Mouse (Mus musculus) forebrain, embryonic 16.5 days (tissue): Measurements from ENCODE around the gene Zc3h10. TPM values are rescaled to one million over a fixed set of nuclear protein-coding genes. Genes with fewer than 3 reads are reported as not detected.

Experiments used
- microRNA-seq: library from miRNA; unstranded; fragments of <30 nt; microRNA quantifications from one replicate; pipeline ENCODE4, GENCODE M21; 2017
- polyA plus RNA-seq: library from polyadenylated mRNA; unstranded; fragments of >200 nt; fragmentation: Nextera tagmentation; extraction: Ambion mirVana; gene quantifications from 2 replicates; pipeline ENCODE4 v1.2.1, GENCODE M21; 2015

The Zc3h10 gene
- polyA plus RNA-seq, 1 experiment from 2014 or later = 20.9 TPM

Small RNA genes lying within 50 kb of the gene (microRNA-seq; reads per million reads assigned to microRNA genes)
- not detected for gene Gm47275
- gene Mir6916 = not detected
- gene Mir6917 = not detected

Other genes with a start within 250 kb of the Zc3h10 start
- 0.39 TPM in 1 of 2 replicates, not detected in the other for gene Il23a, start 249.0 kb downstream of the Zc3h10 start, polyA plus RNA-seq
- gene Pan2, start 244.4 kb downstream of the Zc3h10 start, polyA plus RNA-seq = 27.8 and 28.5 TPM in 2 replicates
- gene Cnpy2, start 225.3 kb downstream of the Zc3h10 start, polyA plus RNA-seq = 190 and 195 TPM in 2 replicates
- gene Cs, start 210.0 kb downstream of the Zc3h10 start, polyA plus RNA-seq = 247 and 259 TPM in 2 replicates
- 32.2 and 32.7 TPM in 2 replicates for gene Coq10a, start 178.8 kb downstream of the Zc3h10 start, polyA plus RNA-seq
- 11.3 and 13.2 TPM in 2 replicates for gene Ankrd52, start 170.7 kb downstream of the Zc3h10 start, polyA plus RNA-seq
- 0.10 and 0.25 TPM in 2 replicates for gene Slc39a5, start 146.5 kb downstream of the Zc3h10 start, polyA plus RNA-seq
- gene Nabp2, start 136.3 kb downstream of the Zc3h10 start, polyA plus RNA-seq = 139 and 147 TPM in 2 replicates
- 121 and 122 TPM in 2 replicates for gene Rnf41, start 136.1 kb downstream of the Zc3h10 start, polyA plus RNA-seq
- gene Smarcc2, start 88.5 kb downstream of the Zc3h10 start, polyA plus RNA-seq = 215 and 217 TPM in 2 replicates
- 599 and 678 TPM in 2 replicates for gene Myl6, start 53.6 kb downstream of the Zc3h10 start, polyA plus RNA-seq
- 5.4 and 5.9 TPM in 2 replicates for gene Myl6b, start 49.1 kb downstream of the Zc3h10 start, polyA plus RNA-seq
- 9.0 and 9.6 TPM in 2 replicates for gene Esyt1, start 21.9 kb downstream of the Zc3h10 start, polyA plus RNA-seq
- 2,032 and 2,064 TPM in 2 replicates for gene Rpl41, start 1.5 kb upstream of the Zc3h10 start, polyA plus RNA-seq
- 149 and 152 TPM in 2 replicates for gene Pa2g4, start 18.2 kb upstream of the Zc3h10 start, polyA plus RNA-seq
- 0.46 and 0.62 TPM in 2 replicates for gene Erbb3, start 41.9 kb upstream of the Zc3h10 start, polyA plus RNA-seq
- gene Rps26, start 79.0 kb upstream of the Zc3h10 start, polyA plus RNA-seq = 358 and 398 TPM in 2 replicates
- gene Ikzf4, start 98.2 kb upstream of the Zc3h10 start, polyA plus RNA-seq = 9.0 and 15.6 TPM in 2 replicates
- 11.2 and 12.7 TPM in 2 replicates for gene Suox, start 126.3 kb upstream of the Zc3h10 start, polyA plus RNA-seq
- 128 and 131 TPM in 2 replicates for gene Rab5b, start 148.5 kb upstream of the Zc3h10 start, polyA plus RNA-seq
- 0.14 and 0.25 TPM in 2 replicates for gene Pmel, start 156.4 kb upstream of the Zc3h10 start, polyA plus RNA-seq
- 29.7 and 37.8 TPM in 2 replicates for gene Cdk2, start 157.3 kb upstream of the Zc3h10 start, polyA plus RNA-seq
- 4.6 and 5.1 TPM in 2 replicates for gene Dgka, start 197.1 kb upstream of the Zc3h10 start, polyA plus RNA-seq
- gene Pym1, start 200.1 kb upstream of the Zc3h10 start, polyA plus RNA-seq = 37.9 and 43.6 TPM in 2 replicates
- gene Mmp19, start 243.1 kb upstream of the Zc3h10 start, polyA plus RNA-seq = 0.54 and 0.73 TPM in 2 replicates